Mouse (Mus musculus): ENCODE results near the gene Synj2.

Synj2 gene

DNA sequence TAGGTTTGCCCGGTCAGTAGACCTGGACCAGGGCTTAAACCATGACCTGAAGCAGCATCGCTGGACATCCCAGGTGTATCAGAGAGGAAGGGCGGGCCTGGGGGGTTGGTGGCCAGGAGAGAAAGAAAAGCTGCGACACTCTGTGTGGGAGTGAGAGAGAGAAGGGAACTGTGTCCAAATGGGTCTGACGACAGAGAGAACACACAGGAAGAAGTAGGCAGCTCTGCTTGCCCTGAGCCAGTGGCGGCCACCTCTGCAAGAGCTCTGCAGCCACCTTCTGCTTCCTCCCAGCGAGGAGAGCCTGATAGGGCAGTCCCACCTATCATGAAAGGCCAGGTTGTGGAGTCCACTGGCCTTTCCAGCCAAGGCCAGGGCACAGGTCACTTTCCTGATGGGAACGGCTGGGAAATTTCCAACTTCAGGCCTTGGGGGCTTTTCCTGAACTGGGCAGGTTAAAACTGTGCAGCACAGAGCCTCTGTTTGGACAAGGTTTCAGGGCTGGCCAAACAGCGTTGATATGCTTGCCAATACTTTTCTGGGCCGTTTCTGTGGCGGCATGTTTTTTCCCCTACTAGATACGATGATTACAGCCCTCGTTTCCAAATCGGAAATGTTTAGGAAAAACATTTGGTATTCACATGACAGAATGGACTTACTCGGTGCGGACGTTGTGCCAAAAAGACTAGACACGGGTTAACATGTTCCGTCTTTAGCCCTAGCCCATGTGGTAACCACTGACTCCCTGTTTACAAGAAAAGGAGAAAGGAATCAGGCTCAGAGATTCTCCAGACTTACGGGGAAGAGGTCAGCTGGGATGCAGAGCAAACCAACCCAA is 35.4 kb downstream of the Synj2 start:
- no peak for DNase-seq (ENCODE audit: low spot score)

DNA sequence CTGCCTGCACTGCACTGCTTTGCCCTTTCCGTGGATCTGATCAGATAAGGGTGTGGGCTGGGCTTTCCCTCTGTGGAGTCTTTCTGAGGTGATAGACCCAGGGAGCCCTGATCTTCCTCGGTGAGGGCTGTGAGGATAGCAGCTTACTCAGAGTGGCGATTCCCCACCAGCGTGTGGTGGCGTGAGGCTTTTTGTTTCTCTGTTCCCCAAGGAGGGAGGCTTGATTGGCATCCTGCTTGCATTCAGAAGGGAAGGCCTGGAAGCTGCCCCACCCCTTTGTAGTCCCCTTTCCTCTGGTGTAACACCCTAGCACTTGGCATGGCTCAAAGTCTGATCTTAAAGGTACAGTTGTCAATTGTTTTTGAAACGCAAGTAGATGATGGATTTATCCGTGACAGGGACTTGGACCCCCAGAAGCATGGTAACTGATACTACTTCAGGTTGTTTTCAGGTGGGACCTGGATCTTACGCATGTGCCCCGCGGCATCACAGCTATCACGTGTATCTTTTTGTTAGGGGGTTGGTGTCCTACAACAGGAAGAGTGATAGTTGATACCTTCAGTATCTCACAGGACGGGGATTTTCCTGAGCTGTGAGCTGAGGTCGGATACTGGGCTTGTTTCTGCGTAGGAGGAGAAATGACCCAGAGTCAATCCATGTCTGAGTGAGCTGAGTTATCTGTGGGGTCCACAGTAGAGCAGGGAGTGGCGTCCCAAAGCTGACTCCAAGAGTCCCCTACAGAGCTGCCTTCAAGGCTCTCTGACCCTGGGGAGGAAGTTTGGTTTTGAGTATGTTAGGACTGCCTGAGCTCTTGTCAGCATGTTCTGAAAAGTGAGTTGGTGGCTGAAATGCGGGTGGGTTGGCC is 36.2 kb downstream of the Synj2 start:
- no peak for DNase-seq (ENCODE audit: low spot score)

DNA sequence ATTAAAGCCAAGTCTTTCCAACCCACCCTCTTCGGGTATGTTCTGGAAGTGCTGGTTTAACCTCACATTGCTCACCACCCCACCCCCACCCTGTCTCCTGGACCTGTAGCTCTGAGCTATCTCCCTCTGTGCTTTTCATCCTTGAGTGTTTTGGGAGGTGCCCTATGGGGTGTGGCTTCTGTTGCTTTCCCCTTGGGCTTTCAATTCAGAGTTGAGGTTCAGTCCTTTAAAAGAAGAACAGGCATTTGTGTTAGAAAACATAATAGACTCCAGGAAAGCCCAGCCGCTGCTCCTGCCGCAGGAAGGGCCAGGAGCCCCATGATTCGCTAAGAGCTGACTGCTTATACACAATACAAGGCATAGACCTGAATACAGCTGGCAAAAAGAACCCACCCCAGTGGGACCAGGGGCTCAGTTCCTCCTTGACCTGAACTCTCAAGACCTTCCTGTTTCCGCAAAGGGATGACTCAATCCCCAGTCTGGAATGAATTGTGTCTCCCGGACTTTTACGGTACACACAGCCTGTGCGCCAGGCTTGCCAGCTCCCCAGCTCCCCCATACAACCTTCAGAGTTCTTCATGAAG is 36.9 kb downstream of the Synj2 start:
- DNase-seq (ENCODE audit: low spot score): no peak

DNA sequence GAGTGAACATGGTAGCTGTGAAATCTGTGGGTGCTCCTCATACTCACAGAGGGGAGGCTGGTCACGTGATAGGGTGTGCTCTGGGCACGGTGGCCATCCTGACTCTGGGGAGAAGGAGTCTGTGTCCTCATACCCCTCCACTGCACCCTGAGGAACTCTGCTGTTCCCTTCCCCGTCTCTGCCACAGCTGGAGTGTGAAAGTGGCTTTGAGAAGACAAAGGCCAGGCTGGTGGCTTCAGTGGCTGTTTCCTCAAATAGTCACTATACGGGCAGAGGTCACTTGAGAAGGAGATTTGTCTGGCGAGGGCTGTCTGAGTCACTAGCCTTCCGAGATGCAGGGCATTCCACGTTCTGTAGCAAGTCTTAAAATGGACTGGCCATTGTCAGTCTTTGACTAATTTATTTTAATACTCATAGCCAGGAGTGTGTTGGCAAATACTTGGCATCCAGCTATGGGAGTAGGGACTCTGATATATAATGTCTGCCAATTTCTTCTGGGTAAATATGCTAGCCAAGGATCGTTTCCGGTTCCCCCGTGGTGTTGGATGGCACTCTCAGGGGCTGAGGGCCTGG is 37.5 kb downstream of the Synj2 start:
- no peak for DNase-seq (ENCODE audit: low spot score)

DNA sequence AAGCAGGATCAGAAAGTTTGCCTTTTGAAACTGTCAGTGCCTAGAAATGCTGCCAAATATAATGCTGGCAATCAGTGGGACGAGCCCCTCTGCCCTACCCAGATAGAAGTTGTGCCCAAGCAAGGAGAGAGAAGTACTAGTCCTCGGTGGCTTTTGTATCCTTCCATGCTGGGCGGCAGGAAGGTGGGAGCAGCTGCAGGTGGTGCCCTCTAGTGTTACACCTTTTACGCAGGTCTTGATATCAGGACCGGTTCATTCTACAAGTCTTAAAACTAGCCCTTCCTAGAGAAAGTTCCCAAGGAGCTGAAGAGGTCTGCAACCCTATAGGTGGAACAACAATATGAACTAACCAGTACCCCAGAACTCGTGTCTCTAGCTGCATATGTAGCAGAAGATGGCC is 39.8 kb downstream of the Synj2 start:
- no peak for DNase-seq (ENCODE audit: low spot score)

DNA sequence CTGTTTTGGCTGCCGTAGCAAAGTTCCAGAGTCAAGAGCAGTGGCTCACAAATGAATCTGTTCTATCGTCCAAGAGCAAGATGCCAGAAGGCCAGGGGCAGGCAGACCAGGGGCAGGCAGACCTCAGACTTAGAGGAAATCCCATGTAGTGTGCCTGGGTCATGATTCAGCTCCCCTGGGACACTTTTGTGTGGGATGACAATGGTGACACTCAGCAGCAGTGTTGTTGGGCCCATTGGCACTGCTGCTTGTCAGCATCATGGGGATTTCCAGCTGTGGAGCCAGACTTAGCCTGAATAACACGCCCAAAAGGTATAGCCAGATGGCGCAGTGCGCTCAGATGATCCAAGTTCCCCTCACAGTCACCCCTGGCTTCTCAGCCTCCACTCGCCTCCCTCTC is 42.1 kb downstream of the Synj2 start:
- no peak for DNase-seq (ENCODE audit: low spot score)

DNA sequence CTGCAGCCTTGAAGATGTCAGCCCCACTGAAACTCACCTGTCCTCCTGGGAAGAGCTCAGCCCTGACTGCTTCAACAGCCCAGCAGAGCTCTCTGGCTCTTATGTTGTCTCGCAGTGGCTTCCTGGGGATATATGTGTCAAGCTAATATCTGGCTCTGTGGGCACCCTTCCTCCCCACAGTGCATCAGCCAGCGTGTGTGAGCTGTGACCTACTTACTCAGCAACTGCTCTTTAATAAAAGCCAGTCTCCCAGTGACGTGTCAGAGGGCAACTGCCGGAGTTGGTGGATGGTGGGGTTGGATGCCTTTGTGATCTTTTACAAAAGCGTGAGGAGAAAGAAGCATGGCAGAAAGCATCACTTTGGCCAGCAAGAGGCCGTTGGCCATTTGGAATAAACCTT is 42.8 kb downstream of the Synj2 start:
- peak; percentile 35 for DNase-seq (ENCODE audit: low spot score)

DNA sequence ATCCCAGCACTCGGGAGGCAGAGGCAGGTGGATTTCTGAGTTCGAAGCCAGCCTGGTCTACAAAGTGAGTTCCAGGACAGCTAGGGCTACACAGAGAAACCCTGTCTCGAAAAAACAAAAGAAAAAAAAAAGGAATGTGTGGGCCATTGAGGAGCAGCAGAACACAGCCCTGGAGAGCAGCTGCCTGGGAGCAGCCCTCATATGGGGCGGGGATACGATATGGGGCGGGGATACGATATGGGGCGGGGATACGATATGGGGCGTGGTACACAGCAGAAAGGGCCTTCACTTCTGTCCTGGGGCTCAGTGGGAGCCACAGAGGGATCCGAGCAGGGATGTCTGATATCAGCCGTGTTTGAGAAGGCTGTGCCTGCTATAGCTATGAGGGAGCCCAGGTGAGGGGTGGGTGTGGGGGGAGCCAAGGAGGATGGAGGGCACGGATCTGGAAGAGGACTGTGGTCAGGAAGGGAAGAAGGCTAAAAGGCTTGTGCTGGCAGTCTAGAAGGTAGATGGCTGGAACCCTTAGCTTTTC is 43.7 kb downstream of the Synj2 start:
- DNase-seq (ENCODE audit: low spot score): no peak

DNA sequence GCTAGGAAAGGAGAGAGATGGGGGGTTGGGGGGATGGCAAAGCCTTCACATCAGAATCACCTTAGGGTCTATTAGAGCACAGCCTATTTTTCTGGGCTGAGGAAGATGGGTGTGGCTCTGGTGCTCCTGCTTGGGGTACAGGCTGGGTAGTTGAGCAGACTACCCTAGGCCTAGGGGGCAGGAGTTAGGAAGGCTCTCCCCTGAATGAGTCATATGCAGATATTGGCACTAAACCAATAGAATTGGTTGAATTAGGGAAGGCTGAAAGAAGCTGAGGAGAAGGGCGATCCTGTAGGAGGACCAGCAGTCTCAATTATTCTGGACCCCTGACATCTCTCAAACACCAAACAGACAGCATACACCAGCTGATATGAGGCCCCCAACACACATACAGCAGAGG is 44.2 kb downstream of the Synj2 start:
- no peak for DNase-seq (ENCODE audit: low spot score)

DNA sequence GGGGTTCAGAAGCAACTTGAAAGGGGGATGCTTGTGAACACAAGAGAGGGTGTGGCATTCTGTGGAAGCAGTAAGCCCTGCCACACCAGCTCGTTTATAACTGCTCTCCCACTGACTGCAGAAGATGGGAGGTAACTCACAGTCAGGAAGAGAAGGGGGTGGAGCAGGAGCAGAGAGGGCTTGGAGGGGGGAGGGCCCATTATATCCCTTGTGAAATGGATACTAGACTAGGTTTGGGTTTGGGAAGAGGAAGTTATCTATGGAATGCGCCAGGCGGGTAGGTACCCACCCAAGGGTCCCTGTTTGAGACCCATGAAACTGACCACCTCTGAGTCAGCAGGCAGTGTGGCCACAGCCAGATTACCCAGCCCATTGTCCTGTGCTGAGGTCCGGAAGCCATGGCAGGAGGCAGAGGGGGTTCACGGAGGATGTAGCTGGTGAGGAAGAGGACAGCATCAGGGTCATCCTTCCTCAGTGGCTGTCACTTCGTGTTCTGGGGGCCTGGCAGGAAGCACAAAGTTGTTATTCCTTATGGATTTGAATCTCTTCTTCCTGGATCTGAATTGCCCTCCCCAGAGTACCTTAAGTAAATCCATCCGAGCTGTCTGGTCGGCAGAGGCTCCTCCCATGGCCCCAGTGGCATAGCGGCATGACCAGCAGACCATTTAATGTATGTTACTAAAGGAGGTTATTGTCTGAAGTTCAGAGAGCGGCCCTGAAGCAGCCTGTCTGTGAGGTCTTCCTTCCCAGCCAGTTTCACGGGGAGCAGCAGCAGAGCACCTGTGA is 46.4 kb downstream of the Synj2 start:
- DNase-seq (ENCODE audit: low spot score): no peak

DNA sequence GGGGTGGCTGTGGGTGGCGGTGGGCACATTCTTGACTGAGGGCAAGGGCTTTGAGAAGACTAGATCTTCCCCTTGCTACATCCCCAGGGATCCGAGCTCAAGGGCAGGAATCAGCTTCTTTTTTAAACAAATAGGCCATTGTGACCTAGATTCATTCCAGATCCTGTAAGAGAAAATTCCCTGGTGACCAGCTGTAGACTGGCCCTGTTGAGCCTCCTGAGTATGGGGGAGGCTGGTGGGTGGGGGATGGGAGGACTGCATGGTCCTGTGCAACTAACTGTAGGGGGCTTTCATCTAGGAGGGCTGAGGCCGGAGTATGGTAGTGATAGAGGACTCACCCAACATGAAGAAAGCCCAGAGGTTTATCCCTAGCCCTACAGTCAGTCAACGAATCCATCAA is 47.0 kb downstream of the Synj2 start:
- DNase-seq (ENCODE audit: low spot score): peak; percentile 50

DNA sequence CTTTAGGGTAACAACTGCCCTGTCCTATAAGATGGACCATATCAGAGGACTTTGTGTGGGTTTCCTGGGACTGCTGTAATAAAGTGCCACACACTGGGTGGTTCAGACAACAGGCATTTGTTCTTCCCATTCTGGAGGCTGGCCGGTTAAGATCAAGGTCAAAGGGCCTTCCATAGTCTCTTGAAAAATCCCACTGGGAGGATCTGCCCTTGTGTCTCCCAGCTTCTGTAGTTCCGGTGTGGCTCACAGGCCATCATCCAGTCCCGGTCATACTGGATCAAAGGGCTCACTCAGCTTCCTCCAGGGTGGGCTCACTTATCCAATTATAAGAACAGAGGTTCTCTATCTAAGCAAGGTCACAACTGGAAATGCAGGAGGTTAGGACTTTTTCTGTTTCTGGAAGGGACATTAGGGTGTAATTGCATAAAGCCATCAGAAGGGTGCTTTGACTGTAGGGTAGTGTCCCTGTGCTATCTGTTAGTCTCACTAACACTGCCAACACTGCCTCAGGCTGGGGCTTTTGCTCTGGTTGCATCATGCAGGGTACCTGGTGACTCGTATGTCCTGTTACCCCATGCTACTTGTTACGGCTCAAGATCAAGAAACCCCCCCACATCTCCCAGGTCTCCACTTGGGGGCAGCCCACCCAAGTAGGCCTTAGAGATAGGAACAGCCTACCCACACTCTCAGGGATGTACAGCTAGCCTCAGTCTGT is 51.9 kb downstream of the Synj2 start:
- no peak for DNase-seq (ENCODE audit: low spot score)

DNA sequence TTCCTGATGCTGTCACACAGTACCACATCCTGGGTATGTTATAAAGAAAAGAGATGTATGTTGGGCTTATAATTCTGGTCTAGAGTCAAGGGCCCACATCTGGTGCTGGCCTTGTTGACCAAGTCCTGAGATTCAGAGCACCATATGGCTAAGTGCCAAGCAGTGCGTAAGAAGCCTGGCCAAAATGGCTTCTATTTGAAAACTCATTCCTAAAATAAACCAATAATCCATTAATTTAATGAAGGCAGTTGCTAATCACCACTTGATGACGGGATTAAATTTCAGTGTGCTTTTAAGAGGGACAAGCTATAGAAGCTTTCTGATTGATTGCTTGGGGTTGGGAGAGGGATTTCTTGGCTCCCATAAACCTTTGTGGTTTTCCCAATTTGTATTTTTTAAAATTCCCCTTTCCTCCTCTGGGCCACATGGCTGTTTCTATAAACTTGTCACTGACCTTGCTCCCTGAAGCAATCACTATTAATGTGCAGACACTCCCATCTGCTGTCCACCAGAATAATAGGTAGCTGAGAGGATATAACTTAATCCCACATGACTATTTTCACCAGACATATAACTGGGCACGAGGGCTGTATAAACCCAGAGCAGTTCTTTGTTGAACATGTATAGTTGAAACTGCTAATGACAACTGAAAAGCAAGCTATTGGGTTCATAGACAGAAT is 52.6 kb downstream of the Synj2 start:
- DNase-seq (ENCODE audit: low spot score): no peak

DNA sequence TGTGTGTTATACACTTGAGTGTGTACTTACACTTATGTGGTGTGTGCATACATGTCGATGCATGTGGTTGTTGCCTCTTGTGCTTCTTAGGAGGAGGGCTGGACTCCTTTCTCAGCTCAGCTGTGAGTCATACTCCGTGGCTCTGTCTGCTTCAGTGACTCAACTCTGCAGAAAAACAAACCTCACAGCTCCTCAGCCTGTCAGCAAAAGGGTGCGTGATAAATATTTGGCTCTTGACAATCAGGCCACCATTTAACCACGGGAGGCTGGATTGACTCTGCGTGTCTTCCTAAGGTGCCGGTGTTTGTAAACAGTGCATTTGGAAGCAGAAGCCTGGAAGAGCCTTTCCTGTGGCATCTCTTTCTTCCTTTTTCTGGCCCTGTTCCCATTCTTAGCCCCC is 53.5 kb downstream of the Synj2 start:
- no peak for DNase-seq (ENCODE audit: low spot score)

DNA sequence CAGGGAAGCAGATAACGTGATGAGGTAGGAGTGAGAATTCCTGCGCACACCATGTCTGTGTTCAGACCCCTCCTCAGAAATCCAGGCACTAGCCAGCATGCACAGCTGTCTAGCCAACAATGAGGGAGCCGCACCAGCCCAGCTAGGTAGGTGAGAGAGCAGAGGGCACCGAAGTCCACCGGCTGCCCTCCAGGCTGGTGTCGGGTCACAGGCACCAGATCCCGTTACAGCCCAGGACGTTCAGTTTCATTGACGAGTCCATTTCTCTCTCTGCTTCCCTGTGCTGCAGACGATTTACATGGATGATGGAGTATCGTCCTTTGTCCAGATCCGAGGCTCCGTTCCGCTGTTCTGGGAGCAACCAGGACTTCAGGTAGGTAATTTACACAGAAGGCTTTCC is 55.5 kb downstream of the Synj2 start:
- DNase-seq (ENCODE audit: low spot score): no peak

DNA sequence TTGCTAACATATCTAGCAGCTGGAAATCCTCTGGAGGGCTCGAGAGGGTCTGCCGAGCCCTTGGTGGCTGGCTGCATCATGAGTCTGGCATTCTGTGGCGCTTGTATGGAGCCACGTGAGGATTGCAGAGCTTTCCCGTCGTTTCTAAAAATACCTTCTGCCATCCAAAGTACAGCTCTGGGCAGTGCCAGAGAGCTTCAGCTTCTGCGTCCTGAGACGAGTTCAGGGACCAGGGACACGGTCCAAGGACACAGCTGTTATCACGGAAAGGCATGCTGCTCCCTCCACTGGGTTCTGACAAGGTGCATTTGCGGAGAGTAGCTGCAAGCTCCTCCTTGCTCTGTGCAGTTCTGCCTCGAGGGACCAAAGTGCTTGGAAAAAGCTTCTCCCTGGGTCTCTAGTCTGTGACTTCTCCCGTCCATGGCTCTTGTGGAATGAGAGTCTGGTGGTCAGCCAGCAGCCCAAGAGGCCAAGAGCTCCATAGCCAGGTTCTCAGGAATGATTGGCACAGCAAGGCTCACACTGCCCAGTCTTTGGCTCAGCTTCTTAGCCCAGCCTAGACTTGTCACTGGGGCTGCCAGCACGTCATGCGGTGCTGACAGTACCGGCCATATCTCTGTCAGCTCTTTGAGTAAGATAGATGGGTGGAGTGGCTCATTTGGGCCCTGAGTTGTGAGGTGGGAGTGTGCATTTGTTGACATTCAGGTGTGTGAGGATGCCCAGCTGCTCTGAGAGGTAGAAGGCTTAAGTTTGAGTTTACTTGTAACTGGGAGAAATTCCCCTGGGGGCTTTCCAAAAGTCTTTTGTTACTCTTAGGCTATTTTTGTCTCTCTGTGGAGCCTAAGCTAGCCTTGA is 56.5 kb downstream of the Synj2 start:
- no peak for DNase-seq (ENCODE audit: low spot score)

DNA sequence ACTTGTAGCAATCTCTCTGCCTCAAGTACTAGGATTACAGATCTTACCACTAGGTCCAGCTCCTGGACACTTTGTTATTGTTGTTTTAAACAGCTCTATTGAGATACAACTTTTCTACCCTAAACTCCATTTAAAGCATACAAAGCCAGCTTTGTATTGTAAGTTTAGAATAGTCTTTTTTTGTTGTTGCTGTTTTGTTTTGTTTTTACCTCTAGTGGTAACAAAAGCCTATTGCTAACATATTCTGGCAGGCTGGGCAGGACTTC is 57.1 kb downstream of the Synj2 start:
- DNase-seq (ENCODE audit: low spot score): no peak

DNA sequence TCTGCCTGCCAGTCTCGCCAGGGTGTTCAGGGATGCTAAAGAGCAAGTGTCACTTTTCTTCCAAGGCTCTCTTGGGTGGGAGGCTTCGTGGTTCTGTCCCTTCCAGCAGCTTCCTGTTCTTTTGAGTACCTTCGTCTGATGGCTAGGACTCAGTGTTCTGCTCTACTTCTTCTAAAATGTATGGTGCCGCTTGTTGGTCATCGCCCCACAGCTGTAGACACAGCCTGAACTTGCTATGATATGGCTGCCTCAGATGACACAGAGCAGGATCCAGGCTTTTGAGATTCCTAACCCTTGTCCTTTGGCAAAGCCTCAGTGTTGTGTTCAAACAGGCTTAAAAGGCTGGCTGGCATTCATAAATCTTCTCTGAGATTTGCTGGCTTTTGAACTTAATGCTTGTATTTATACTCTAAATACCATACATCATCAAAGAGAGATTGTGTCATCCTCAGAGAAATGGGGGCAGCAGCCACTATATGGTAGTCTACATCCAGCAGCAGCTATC is 58.0 kb downstream of the Synj2 start:
- DNase-seq (ENCODE audit: low spot score): no peak

DNA sequence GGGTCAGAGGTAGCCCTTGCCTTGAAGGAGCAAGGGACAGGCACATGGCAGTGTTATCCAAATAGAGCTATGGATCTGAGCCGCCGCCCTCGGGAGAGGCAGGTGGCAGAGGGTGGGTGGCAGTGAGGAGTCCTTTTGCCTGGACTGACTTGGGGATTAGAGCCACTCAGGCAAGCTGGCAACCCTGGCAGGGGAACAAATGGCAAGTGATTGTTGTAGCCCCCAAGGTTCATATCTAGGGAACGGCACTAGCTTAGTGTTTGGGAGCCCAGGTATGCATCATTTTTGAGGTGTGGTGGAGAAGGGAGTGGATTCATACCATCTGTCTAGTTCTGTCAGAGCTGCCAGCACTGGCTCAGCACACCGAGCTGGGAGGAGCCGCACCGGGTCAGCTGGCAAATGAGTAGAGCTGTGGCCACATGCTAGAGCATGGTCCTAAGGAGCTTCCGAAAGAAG is 59.8 kb downstream of the Synj2 start:
- no peak for DNase-seq (ENCODE audit: low spot score)
